Mouse (Mus musculus): ENCODE measurements around the gene Fdxacb1. TPM values are rescaled to one million over a fixed set of nuclear protein-coding genes. Genes with fewer than 3 reads are reported as not detected.

Fdxacb1 gene
- polyA plus RNA-seq, 1 experiment from 2014 or later, result 12.5 TPM

DNA sequence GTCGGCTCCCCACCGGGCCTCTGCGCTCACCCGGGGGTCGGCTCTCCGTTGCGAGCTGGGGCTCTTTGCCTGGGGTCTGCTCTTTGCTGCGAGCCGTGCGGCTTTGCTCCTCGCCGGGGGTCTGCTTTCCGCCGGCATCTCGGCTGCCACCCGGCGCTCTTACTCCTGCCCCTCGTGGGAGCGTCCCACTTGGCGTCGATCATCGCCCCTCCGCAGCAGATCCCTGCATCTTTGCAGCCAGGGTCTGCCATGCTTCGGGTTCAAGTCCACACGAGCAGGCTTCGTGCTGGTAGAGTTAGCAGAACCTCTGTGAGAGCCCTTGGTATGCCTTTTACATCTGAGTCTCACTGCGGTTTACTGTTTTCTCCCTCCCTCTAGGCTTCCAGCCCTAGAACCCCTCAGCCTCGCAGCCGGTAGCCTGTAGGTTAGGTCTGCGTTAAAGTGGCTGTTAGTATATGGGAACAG is 7.7 kb downstream of the Fdxacb1 start:
- Histone ChIP-seq H3K9me3 (no peaks in the 10 kb centered on the region), H3K9ac (peak overlapping the region; percentile 91), H3K36me3 (peaks cover 26% of the 10 kb centered on the region), H3K4me3 (peak overlapping the region; percentile 85), H3K27ac (peak overlapping the region; percentile 89), H3K4me2 (replicated peaks) (peak overlapping the region; percentile 56), H3K4me1 (peaks cover 14% of the 10 kb centered on the region), H3K27me3 (no peaks in the 10 kb centered on the region)
- under 1% methylated on average over 30 of the region's 30 CpGs for WGBS
- ATAC-seq (ENCODE audit: insufficient number of reproducible peaks, insufficient read depth, low FRiP score, low TSS enrichment), result peak; percentile 68; the same call in 1 of the 2 replicates

DNA sequence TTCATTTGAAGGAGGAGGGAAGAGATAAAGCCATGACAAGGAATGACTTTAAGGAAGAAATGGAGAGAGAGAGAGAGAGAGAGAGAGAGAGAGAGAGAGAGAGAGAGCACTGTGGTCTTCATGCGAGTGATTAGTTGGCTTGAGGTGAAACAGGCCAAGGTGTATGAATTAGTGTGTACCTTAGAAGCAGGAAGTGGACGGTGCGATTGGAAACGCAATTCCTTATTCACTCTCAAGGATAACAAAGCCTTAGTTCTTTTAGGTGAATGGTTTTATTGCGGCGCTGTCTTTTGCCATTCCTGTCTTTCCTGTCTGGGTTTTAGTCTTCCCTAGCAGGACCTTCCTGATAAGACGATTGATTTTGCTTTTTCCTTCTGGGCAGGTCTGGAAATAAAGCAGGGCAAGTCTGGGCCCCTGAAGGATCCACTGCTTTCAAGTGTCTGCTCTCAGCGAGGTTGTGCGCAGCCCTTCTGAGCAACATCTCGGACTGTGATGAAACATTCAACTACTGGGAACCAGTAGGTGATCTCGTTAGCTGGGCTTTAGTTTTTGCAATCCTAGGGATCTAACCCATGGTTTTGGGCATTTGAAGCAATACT is 8.2 kb downstream of the Fdxacb1 start:
- ATAC-seq (ENCODE audit: insufficient number of reproducible peaks, insufficient read depth, low FRiP score, low TSS enrichment), result no peak
- Histone ChIP-seq H3K9me3 (no peaks in the 10 kb centered on the region), H3K4me1 (peaks cover 14% of the 10 kb centered on the region), H3K9ac (peak overlapping the region; percentile 91), H3K36me3 (peaks cover 32% of the 10 kb centered on the region), H3K27me3 (no peaks in the 10 kb centered on the region), H3K4me3 (peak overlapping the region; percentile 85), H3K4me2 (replicated peaks) (peak overlapping the region; percentile 56), H3K27ac (no peak overlapping the region)
- 65% methylated on average over 11 of the region's 11 CpGs for WGBS

DNA sequence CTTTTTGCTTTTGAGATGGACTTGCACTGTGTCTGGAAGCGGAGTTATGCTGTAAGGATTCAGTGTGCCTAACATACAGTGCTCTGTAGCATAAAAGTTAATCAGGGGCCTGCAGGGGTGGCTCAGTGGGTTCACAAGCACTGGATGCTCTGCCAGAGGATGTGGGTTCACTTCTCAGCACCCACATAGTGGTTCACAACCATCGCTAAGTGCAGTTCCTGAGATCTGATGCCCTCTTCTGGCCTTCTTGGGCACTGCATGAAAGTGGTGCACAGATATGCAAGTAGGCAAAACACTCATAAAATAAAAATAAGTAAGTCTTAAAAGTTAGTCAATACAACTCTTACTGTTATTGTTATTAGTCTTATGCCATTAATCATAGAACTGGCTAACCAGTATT is 14.1 kb downstream of the Fdxacb1 start:
- Histone ChIP-seq H3K27me3 (no peaks in the 10 kb centered on the region), H3K4me2 (replicated peaks) (no peak overlapping the region), H3K9ac (no peak overlapping the region), H3K4me1 (no peaks in the 10 kb centered on the region), H3K4me3 (no peak overlapping the region), H3K27ac (no peak overlapping the region), H3K36me3 (peaks cover 74% of the 10 kb centered on the region), H3K9me3 (no peaks in the 10 kb centered on the region)
- WGBS, result 72% methylated on average over 2 of the region's 2 CpGs
- no peak for ATAC-seq (ENCODE audit: insufficient number of reproducible peaks, insufficient read depth, low FRiP score, low TSS enrichment)

DNA sequence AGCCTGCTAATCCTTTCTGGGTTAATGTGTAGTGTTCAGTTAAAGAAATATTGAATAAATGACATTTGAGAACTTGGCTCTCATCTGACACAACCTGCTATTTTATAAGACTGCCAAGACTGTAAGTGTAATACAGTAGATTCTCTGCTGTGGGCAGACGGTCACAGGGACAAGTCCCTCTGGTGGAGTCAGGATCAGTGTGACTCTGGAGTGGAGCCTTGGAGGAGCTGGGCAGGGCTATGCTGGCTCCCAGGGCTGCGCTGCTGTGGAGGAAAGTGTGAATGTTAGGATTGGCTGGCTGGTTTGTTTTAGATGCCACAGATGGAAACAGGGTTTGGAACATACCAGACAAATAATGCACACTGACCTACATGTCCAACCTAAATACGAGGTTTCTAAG is 27.2 kb downstream of the Fdxacb1 start:
- H3K9ac ChIP-seq, result no peak overlapping the region
- WGBS, result 92% methylated on average over 3 of the region's 3 CpGs
- no peaks in the 10 kb centered on the region for H3K27me3 ChIP-seq
- no peak overlapping the region for H3K4me3 ChIP-seq
- H3K36me3 ChIP-seq, result peaks cover 47% of the 10 kb centered on the region
- no peaks in the 10 kb centered on the region for H3K9me3 ChIP-seq
- ATAC-seq (ENCODE audit: insufficient number of reproducible peaks, insufficient read depth, low FRiP score, low TSS enrichment), result no peak
- H3K4me2 ChIP-seq (replicated peaks), result no peak overlapping the region
- no peak overlapping the region for H3K27ac ChIP-seq
- no peaks in the 10 kb centered on the region for H3K4me1 ChIP-seq

DNA sequence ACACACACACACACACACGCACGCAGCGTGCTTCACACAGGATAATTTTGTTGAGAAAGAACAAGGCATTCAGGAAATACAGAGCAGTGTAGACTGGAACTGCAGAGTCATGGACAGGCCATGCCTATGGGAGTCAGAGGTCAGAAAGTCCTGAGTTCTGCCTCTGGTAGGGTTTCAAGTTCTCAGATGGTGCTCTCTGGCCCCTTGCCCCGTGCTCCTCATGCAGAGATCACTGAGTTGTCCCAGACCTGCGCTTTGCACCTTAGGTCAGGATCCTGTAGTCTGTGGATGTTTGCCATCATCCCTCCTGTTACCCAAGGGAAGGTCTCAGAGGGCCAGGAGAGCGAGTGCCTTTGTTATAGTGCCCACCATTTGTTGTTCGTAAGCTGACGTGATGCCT is 28.7 kb downstream of the Fdxacb1 start:
- 90% methylated on average over 8 of the region's 8 CpGs for whole genome bisulfite sequencing
- H3K36me3 ChIP-seq, result peaks cover 47% of the 10 kb centered on the region
- no peaks in the 10 kb centered on the region for H3K9me3 ChIP-seq
- no peak for ATAC-seq (ENCODE audit: insufficient number of reproducible peaks, insufficient read depth, low FRiP score, low TSS enrichment)
- no peak overlapping the region for H3K9ac ChIP-seq
- no peak overlapping the region for H3K4me2 ChIP-seq (replicated peaks)
- no peaks in the 10 kb centered on the region for H3K27me3 ChIP-seq
- no peak overlapping the region for H3K4me3 ChIP-seq
- no peaks in the 10 kb centered on the region for H3K4me1 ChIP-seq
- H3K27ac ChIP-seq, result no peak overlapping the region

DNA sequence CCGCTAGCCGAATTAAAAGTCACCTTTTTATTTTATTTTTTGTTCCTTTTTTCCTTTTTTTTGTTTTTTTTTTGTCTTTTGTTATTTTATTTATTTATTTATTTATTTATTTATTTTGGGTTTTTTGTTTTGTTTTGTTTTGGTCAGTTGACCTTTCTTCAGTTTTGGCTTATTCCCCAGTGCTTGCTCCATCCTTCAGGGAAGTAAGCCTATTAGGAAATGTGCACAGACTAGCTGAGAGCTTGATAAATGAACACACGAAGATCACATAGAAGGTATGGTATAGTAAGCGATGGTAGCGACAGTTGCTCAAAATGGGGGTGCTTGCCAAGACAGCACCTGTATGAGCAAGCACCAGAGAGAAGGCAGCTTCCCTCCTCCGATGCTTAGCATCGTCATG is 29.6 kb downstream of the Fdxacb1 start:
- no peaks in the 10 kb centered on the region for H3K4me1 ChIP-seq
- no peak for ATAC-seq (ENCODE audit: insufficient number of reproducible peaks, insufficient read depth, low FRiP score, low TSS enrichment)
- H3K4me3 ChIP-seq, result no peak overlapping the region
- peaks cover 46% of the 10 kb centered on the region for H3K36me3 ChIP-seq
- no peak overlapping the region for H3K9ac ChIP-seq
- WGBS, result 91% methylated on average over 7 of the region's 7 CpGs
- H3K4me2 ChIP-seq (replicated peaks), result no peak overlapping the region
- no peaks in the 10 kb centered on the region for H3K27me3 ChIP-seq
- no peak overlapping the region for H3K27ac ChIP-seq
- no peaks in the 10 kb centered on the region for H3K9me3 ChIP-seq

DNA sequence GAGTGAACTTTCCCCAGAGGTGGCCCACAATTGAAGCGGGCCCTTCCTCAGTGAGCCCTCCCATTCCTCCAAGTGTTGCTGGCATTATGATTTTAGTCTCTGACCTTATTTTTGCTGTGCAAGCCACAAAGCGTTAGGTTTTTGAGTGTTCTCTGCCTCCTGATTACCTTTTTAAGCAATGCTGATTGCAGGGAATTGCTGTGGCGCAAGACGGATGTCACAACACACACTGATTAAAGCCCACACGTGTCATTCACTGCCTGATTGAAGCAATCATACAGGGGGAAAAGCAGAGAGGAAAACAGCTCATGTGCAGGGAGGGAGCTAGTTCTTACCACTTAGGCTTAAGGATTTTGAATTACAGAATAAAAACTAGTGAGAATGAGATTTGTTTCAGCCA is 30.3 kb downstream of the Fdxacb1 start:
- Histone ChIP-seq H3K4me3 (no peak overlapping the region), H3K27me3 (no peaks in the 10 kb centered on the region), H3K27ac (no peak overlapping the region), H3K9ac (no peak overlapping the region), H3K4me1 (no peaks in the 10 kb centered on the region), H3K4me2 (replicated peaks) (no peak overlapping the region), H3K9me3 (no peaks in the 10 kb centered on the region), H3K36me3 (peaks cover 51% of the 10 kb centered on the region)
- no peak for ATAC-seq (ENCODE audit: insufficient number of reproducible peaks, insufficient read depth, low FRiP score, low TSS enrichment)
- WGBS, result 84% methylated on average over 5 of the region's 5 CpGs

DNA sequence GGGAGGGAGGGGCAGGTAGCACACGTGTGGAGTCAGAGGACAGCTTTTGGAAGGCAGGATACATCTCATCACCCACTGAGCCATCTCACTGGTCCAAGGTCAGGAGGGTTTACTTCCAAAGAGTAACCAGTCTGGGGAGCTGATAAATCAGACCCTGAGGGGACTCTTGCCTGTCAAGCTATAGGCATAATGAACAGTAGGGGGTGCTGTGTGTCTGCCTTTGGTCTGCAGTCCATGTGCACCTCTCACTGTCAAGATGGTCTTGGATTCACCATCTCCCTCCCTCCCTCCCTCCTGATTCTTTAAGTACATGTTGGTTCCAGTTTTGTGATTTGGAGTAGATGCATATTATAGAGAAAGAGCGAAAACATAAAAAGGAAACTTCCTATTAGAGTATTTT is 32.9 kb downstream of the Fdxacb1 start:
- Histone ChIP-seq H3K27me3 (no peaks in the 10 kb centered on the region), H3K27ac (no peak overlapping the region), H3K4me2 (replicated peaks) (no peak overlapping the region), H3K9me3 (no peaks in the 10 kb centered on the region), H3K4me1 (no peaks in the 10 kb centered on the region), H3K4me3 (no peak overlapping the region), H3K9ac (no peak overlapping the region), H3K36me3 (peaks cover 57% of the 10 kb centered on the region)
- 69% methylated on average over 2 of the region's 2 CpGs for WGBS
- no peak for ATAC-seq (ENCODE audit: insufficient number of reproducible peaks, insufficient read depth, low FRiP score, low TSS enrichment)

DNA sequence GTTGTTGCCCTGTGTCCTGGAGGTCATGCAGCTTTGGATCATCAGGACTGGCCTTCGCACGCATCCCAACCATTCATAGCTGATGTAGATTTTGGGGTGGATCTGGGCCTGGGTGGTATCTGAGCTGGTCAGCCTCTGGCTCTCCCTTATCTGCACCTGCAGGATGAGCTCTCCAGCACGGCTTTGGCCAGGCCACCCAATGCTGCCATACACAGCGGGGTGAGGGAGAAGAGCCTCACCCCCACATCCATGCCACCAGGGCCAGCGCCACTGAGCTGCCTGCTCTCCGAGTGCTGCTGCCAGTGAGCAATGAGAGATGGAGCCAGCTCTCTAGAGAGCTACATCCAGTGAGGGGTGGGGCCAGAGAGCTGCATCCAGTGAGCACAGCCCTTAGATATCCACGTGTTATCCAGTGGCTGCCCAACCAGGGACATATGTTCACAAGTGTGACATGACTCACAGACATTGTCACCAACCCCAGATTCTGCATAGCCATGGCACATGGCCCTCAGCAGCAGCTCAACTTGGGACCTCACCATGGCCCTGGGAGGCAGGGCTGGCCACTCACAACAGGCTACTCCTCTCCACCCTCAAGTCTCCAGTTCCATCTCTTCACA is 35.1 kb downstream of the Fdxacb1 start:
- no peak for ATAC-seq (ENCODE audit: insufficient number of reproducible peaks, insufficient read depth, low FRiP score, low TSS enrichment)
- H3K27ac ChIP-seq, result no peak overlapping the region
- no peak overlapping the region for H3K4me2 ChIP-seq (replicated peaks)
- H3K9me3 ChIP-seq, result no peaks in the 10 kb centered on the region
- peaks cover 69% of the 10 kb centered on the region for H3K36me3 ChIP-seq
- 86% methylated on average over 7 of the region's 7 CpGs for WGBS
- H3K9ac ChIP-seq, result no peak overlapping the region
- no peaks in the 10 kb centered on the region for H3K27me3 ChIP-seq
- H3K4me3 ChIP-seq, result no peak overlapping the region
- H3K4me1 ChIP-seq, result no peaks in the 10 kb centered on the region

DNA sequence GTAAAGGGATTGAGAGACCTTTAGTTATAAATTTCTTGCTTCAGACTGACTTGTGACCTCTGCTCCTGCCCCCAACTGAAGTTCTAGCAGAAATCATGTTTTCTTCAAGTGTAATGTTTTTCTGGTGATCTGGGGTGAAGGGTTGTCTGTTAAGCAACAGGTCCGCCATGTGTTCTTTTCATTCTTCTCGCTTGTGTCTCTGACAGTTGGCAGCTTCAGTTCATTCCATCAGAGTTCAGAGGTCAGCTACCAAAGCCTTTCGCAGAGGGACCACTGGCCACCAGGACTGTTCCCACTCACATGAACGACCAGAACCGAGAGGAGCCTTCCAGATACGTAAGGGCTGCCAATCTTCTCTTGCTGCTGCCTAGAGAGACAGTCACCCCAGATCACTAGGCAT is 40.4 kb downstream of the Fdxacb1 start:
- Histone ChIP-seq H3K4me3 (no peak overlapping the region), H3K4me1 (no peaks in the 10 kb centered on the region), H3K27me3 (no peaks in the 10 kb centered on the region), H3K4me2 (replicated peaks) (no peak overlapping the region), H3K9me3 (no peaks in the 10 kb centered on the region), H3K36me3 (peaks cover 70% of the 10 kb centered on the region), H3K9ac (no peak overlapping the region), H3K27ac (no peak overlapping the region)
- 81% methylated on average over 6 of the region's 6 CpGs for WGBS
- ATAC-seq (ENCODE audit: insufficient number of reproducible peaks, insufficient read depth, low FRiP score, low TSS enrichment), result no peak

DNA sequence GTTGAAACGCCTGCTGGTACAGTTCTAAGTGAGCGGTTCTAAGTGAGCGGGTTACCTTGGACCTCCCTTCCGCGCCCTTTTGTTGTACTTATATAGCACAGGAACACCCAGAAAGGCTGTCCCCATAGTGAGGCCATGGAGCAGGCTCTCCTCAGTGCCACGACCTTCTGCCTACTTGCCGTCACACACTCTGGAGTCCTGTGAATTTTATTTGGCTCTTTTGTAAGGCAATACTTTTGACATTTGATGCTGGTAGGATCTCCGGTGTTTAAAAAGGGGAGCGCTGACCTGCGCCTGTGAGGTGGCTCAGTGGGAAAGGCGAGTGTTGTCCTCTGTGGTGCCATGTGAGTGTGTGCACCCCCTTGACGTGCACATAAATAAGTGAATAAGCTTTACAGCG is 41.1 kb downstream of the Fdxacb1 start:
- no peaks in the 10 kb centered on the region for H3K27me3 ChIP-seq
- no peak for ATAC-seq (ENCODE audit: insufficient number of reproducible peaks, insufficient read depth, low FRiP score, low TSS enrichment)
- H3K36me3 ChIP-seq, result peaks cover 70% of the 10 kb centered on the region
- no peaks in the 10 kb centered on the region for H3K9me3 ChIP-seq
- no peak overlapping the region for H3K27ac ChIP-seq
- no peak overlapping the region for H3K9ac ChIP-seq
- H3K4me2 ChIP-seq (replicated peaks), result no peak overlapping the region
- no peak overlapping the region for H3K4me3 ChIP-seq
- H3K4me1 ChIP-seq, result no peaks in the 10 kb centered on the region
- 89% methylated on average over 13 of the region's 13 CpGs for WGBS

DNA sequence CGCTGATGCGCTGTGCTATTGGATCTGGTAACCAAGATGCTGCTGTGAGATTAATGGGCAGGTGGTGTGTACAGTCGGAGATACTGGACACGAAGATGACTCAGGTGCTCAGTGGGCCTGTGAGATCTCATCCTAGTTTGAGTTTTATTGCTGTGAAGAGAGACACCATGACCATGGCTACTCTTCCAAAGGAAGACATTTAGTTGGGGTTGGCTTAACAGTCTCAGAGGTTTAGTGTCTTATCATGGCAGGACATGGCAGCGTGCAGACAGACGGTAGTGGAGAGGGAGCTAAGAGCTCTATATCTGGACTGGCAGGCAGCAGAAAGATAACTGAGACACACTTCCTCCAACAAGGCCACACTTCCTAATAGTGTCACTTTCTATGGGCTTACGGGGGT is 43.2 kb downstream of the Fdxacb1 start:
- Histone ChIP-seq H3K9me3 (no peaks in the 10 kb centered on the region), H3K4me1 (no peaks in the 10 kb centered on the region), H3K27ac (no peak overlapping the region), H3K9ac (no peak overlapping the region), H3K27me3 (no peaks in the 10 kb centered on the region), H3K4me2 (replicated peaks) (no peak overlapping the region), H3K4me3 (no peak overlapping the region), H3K36me3 (peaks cover 56% of the 10 kb centered on the region)
- WGBS, result 93% methylated on average over 7 of the region's 7 CpGs
- ATAC-seq (ENCODE audit: insufficient number of reproducible peaks, insufficient read depth, low FRiP score, low TSS enrichment), result no peak
